Mouse (Mus musculus): ENCODE data around the gene Sat1. TPM values are rescaled to one million over a fixed set of nuclear protein-coding genes. Genes with fewer than 3 reads are reported as not detected.

Sat1 gene
- polyA plus RNA-seq, 1 experiment from 2014 or later: 206 TPM

DNA sequence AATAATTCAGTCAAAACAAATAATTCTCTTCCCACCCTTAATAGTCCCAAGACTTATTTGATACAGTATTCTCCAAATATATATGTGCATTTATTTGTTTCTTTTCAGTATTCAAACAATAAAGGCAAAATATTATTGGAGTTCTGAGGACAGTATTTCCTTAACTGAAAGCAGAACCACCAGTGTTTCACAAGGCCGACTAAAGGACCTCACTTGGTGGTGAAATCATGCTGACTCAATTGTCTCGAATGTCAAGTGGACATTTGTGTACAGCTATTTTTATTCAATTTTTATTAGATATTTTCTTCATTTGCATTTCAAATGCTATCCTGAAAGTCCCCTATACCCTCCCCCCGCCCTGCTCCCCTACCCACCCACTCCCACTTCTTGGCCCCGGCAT lies 21.3 kb downstream of the Sat1 start:
- H3K4me1 ChIP-seq (replicated peaks; ENCODE audit: control insufficient read depth, insufficient read depth): no peaks in the 10 kb centered on the region
- H3K9ac ChIP-seq (ENCODE audit: low read length): no peak overlapping the region
- H3K4me2 ChIP-seq (replicated peaks; ENCODE audit: low read depth): no peak overlapping the region
- TF ChIP-seq CTCF (IDR thresholded peaks at IDR 0.05; ENCODE audit: low read depth): no peak
- TF ChIP-seq EP300 (optimal IDR thresholded peaks at IDR 0.05): no peak
- H3K27me3 ChIP-seq (ENCODE audit: control insufficient read depth, insufficient read depth, low read length): no peaks in the 10 kb centered on the region
- DNase-seq (ENCODE audit: low spot score): no peak
- H3K27ac ChIP-seq (replicated peaks): no peak overlapping the region
- 85% methylated on average over 4 of the region's 4 CpGs for WGBS
- H3K36me3 ChIP-seq (ENCODE audit: control insufficient read depth, insufficient read depth, low read length): no peaks in the 10 kb centered on the region
- no peaks in the 10 kb centered on the region for H3K9me3 ChIP-seq (ENCODE audit: control insufficient read depth, low read length)
- no peak overlapping the region for H3K4me3 ChIP-seq (ENCODE audit: low read depth, low read length)
- ATAC-seq (ENCODE audit: low FRiP score, low TSS enrichment): no peak

DNA sequence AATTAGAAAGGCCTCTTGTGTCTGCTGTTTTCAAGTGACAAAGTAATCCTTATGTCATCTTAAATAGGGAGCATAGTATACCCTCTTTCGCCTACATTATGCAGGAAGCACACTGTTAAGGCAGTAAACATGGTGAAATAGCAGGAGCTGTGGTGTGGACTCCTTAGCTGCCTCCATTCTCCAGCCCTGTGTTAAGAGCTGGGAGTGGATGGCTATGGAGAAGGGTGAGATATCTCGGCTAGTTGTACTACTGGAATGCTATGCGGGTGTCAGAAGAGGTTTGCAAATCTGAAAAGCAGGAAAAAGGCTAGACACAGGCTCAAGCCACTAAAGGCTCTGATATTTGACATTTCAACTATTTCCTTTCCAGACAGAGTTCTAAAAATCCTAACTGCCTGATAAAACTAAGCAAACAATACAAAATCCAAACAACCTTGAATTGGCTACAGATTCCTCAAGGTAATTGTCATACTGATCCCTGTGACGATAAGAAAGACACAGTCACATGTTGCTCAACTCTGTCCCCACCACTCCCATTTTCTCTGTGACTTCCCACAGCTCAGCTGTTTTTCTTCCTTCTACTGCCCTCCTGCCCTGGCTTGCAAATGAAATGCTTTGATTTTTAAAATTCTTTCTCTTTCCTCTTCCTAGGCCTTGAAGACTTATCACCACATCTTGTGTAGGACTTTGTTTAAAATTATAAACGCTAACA lies 22.4 kb downstream of the Sat1 start:
- Histone ChIP-seq H3K36me3 (ENCODE audit: control insufficient read depth, insufficient read depth, low read length) (no peaks in the 10 kb centered on the region), H3K27ac (replicated peaks) (no peak overlapping the region), H3K4me3 (ENCODE audit: low read depth, low read length) (no peak overlapping the region), H3K4me2 (replicated peaks; ENCODE audit: low read depth) (no peak overlapping the region), H3K4me1 (replicated peaks; ENCODE audit: control insufficient read depth, insufficient read depth) (no peaks in the 10 kb centered on the region), H3K9ac (ENCODE audit: low read length) (no peak overlapping the region), H3K9me3 (ENCODE audit: control insufficient read depth, low read length) (no peaks in the 10 kb centered on the region), H3K27me3 (ENCODE audit: control insufficient read depth, insufficient read depth, low read length) (no peaks in the 10 kb centered on the region)
- ATAC-seq (ENCODE audit: low FRiP score, low TSS enrichment): no peak
- TF ChIP-seq CTCF (IDR thresholded peaks at IDR 0.05; ENCODE audit: low read depth) (no peak), EP300 (optimal IDR thresholded peaks at IDR 0.05) (no peak)
- no peak for DNase-seq (ENCODE audit: low spot score)
- WGBS: 41% methylated on average over 5 of the region's 5 CpGs

DNA sequence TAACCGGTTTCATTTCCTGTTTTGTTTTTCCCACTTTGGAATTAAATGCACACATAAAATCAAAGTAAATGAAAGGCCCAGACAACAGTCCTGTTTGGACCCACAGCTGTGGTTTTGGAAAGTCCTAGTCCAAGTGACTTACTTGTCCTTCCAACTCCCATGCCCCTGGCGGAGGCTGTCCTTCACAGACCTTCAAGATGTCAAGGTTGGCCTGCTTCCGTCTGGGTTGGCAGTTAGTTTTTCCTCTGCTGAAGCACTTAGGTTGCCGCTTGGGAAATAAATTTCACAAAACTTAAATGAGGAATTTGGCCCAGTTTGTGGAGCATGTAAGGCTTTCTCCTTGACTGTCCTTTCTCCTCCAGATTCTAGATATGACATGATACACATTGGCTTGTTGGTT lies 24.3 kb downstream of the Sat1 start:
- no peak for TF ChIP-seq CTCF (IDR thresholded peaks at IDR 0.05; ENCODE audit: low read depth)
- no peak for TF ChIP-seq EP300 (optimal IDR thresholded peaks at IDR 0.05)
- H3K27ac ChIP-seq (replicated peaks): no peak overlapping the region
- ATAC-seq (ENCODE audit: low FRiP score, low TSS enrichment): no peak
- H3K36me3 ChIP-seq (ENCODE audit: control insufficient read depth, insufficient read depth, low read length): no peaks in the 10 kb centered on the region
- no peak for DNase-seq (ENCODE audit: low spot score)
- H3K4me3 ChIP-seq (ENCODE audit: low read depth, low read length): no peak overlapping the region
- no peaks in the 10 kb centered on the region for H3K4me1 ChIP-seq (replicated peaks; ENCODE audit: control insufficient read depth, insufficient read depth)
- no peak overlapping the region for H3K4me2 ChIP-seq (replicated peaks; ENCODE audit: low read depth)
- 79% methylated on average over 4 of the region's 4 CpGs for WGBS
- H3K9me3 ChIP-seq (ENCODE audit: control insufficient read depth, low read length): no peaks in the 10 kb centered on the region
- H3K27me3 ChIP-seq (ENCODE audit: control insufficient read depth, insufficient read depth, low read length): no peaks in the 10 kb centered on the region
- no peak overlapping the region for H3K9ac ChIP-seq (ENCODE audit: low read length)

- H3K27ac ChIP-seq (replicated peaks): no peak overlapping the region
- H3K4me1 ChIP-seq (replicated peaks; ENCODE audit: control insufficient read depth, insufficient read depth): no peaks in the 10 kb centered on the region
- TF ChIP-seq EP300 (optimal IDR thresholded peaks at IDR 0.05) (no peak), CTCF (IDR thresholded peaks at IDR 0.05; ENCODE audit: low read depth) (no peak)
- DNase-seq (ENCODE audit: low spot score): no peak
- H3K27me3 ChIP-seq (ENCODE audit: control insufficient read depth, insufficient read depth, low read length): no peaks in the 10 kb centered on the region
- H3K36me3 ChIP-seq (ENCODE audit: control insufficient read depth, insufficient read depth, low read length): no peaks in the 10 kb centered on the region
- H3K4me2 ChIP-seq (replicated peaks; ENCODE audit: low read depth): no peak overlapping the region
- ATAC-seq (ENCODE audit: low FRiP score, low TSS enrichment): no peak
- H3K9ac ChIP-seq (ENCODE audit: low read length): no peak overlapping the region
- H3K4me3 ChIP-seq (ENCODE audit: low read depth, low read length): no peak overlapping the region
- no peaks in the 10 kb centered on the region for H3K9me3 ChIP-seq (ENCODE audit: control insufficient read depth, low read length)
- WGBS: 67% methylated on average over 2 of the region's 2 CpGs
Observed at GRCm38 (mm10) chrX:155177640-155178039, 38.6 kb downstream of the Sat1 start.

GRCm38 (mm10) chrX:155177230-155177629 lies 39.0 kb downstream of the Sat1 start:
- H3K27me3 ChIP-seq (ENCODE audit: control insufficient read depth, insufficient read depth, low read length): no peaks in the 10 kb centered on the region
- DNase-seq (ENCODE audit: low spot score) (no peak), ATAC-seq (ENCODE audit: low FRiP score, low TSS enrichment) (no peak)
- TF ChIP-seq CTCF (IDR thresholded peaks at IDR 0.05; ENCODE audit: low read depth) (no peak), EP300 (optimal IDR thresholded peaks at IDR 0.05) (no peak)
- H3K9ac ChIP-seq (ENCODE audit: low read length): no peak overlapping the region
- H3K4me2 ChIP-seq (replicated peaks; ENCODE audit: low read depth): no peak overlapping the region
- H3K27ac ChIP-seq (replicated peaks): no peak overlapping the region
- 88% methylated on average over 2 of the region's 2 CpGs for WGBS
- no peak overlapping the region for H3K4me3 ChIP-seq (ENCODE audit: low read depth, low read length)
- no peaks in the 10 kb centered on the region for H3K36me3 ChIP-seq (ENCODE audit: control insufficient read depth, insufficient read depth, low read length)
- H3K4me1 ChIP-seq (replicated peaks; ENCODE audit: control insufficient read depth, insufficient read depth): no peaks in the 10 kb centered on the region
- no peaks in the 10 kb centered on the region for H3K9me3 ChIP-seq (ENCODE audit: control insufficient read depth, low read length)

DNA sequence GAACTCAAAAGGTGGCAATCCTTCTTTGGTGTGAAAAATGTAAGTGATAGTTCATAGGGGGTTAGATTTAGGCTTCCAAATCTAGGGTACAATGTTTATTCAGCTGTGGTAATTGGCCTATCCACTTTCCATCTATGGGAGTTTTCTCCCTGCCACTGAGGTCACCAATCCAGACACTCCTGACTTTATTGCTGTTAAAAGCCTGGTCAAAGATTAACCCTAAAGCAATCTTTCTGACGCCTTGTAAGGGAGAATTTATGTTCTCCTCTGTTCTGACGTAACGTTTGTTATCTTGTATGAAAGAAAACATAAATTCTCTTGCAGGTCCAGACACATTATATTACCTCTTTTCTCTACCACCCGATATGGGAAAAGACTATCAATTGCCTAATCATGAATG lies 40.7 kb downstream of the Sat1 start:
- no peak for DNase-seq (ENCODE audit: low spot score)
- no peak for ATAC-seq (ENCODE audit: low FRiP score, low TSS enrichment)
- TF ChIP-seq EP300 (optimal IDR thresholded peaks at IDR 0.05) (no peak), CTCF (IDR thresholded peaks at IDR 0.05; ENCODE audit: low read depth) (no peak)

More for the DNA sequence above, 40.7 kb downstream of the Sat1 start:
- Histone ChIP-seq H3K36me3 (ENCODE audit: control insufficient read depth, insufficient read depth, low read length) (no peaks in the 10 kb centered on the region), H3K4me3 (ENCODE audit: low read depth, low read length) (no peak overlapping the region), H3K9ac (ENCODE audit: low read length) (no peak overlapping the region), H3K4me2 (replicated peaks; ENCODE audit: low read depth) (no peak overlapping the region), H3K9me3 (ENCODE audit: control insufficient read depth, low read length) (no peaks in the 10 kb centered on the region), H3K4me1 (replicated peaks; ENCODE audit: control insufficient read depth, insufficient read depth) (no peaks in the 10 kb centered on the region), H3K27ac (replicated peaks) (no peak overlapping the region), H3K27me3 (ENCODE audit: control insufficient read depth, insufficient read depth, low read length) (no peaks in the 10 kb centered on the region)
- WGBS: 40% methylated on average over 4 of the region's 4 CpGs
